Mouse (Mus musculus): ENCODE data around the gene Vmn2r21.
"Not testable (repeated sequence)": the region's sequence is repeated elsewhere in the genome, so short reads cannot be mapped to it uniquely, and the experiment has no call there.

Vmn2r21 gene

DNA sequence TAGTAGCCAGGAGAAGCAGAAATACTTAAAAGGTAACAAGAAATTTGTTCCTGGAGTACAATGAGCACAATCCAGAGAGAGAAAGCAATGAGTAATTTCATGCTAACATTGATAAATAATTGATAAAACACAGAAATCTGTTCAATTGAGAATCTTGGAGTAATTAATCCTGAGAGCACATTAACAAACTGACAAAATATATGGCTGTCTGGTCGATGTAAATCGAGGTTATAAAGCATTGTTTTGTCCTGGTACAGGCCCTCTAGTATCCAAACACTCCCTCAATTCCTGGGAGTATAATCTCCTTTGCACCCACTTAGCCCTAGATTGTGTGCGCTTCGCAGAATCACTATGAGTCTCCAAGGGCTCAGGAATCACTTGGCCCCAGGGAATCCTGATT lies at the start of gene Vmn2r21:
Vmn2r21 (minus strand) TSS at position 101 of the 400 bp plus-strand sequence.
- DNase-seq = not testable (repeated sequence)

DNA sequence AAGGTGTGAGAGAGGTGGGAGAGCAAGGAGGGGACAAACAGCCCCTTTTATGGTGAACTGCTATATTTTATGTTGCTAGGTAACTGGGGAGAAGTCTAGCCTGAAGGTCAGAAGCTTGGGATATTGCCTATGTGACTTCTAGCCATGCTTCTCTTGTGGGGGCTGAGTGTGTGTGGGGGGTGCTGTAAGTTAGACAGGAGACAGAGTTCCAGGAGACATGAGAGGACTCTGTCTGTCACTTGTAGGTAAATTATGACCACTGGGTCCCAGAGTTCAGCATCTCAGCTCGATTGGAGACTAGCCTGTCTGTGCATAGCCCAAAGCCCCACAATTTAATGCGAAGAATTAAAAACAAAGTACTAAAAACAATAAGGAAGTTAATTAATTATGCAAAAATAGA lies 41.5 kb upstream of the Vmn2r21 start:
- DNase-seq = not testable (repeated sequence)

DNA sequence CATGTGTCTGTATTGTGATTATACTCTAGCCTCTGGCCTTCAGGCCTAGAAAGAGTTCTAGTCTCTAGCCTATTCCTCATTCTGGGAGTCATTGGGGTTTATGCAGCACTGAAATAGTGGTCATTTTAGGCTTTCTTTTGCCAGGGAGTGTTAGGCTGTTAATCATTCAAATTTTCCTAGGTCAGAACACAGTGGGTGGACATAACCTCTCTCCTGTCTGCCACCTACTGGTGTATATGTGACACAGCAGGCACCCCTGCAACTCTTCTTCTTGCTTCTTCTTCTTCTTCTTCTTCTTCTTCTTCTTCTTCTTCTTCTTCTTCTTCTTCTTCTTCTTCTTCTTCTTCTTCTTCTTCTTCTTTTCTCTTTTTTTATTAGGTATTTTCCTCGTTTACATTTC lies 6.5 kb upstream of the Vmn2r21 start:
- DNase-seq = not testable (repeated sequence)

DNA sequence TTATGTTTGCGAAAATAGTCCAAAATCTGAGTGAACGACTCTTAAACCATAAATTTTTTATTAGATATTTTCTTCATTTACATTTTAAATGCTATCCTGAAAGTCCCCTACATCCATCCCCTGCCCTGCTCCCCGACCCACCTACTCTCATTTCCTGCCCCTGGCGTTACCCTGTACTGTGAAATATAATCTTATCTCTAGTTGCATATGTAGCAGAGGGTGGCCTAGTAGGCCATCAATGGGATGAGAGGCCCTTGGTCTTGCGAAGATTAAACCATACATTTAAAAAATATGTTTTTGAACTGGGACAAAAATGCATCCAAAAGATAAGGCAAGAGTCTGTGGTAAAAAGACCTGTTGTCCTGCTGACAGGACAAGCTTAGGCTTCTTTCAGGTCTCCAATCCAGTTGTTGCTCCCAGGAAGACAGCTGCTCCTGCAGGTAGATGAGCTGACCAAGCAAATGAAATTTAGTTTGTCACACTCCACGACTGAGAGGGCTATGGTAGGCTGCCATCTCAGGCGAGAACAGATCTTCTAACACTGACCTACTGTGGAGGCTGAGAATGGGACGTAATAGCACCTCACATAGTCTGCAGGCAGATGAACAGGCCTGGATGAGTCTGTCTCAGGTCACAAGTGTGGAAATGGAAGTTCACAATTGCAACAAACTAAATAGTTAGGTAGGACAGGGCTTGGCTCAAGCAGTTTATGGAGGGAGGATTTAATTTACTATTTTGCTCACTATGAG lies 10.8 kb downstream of the Vmn2r21 start:
- not testable (repeated sequence) for DNase-seq

DNA sequence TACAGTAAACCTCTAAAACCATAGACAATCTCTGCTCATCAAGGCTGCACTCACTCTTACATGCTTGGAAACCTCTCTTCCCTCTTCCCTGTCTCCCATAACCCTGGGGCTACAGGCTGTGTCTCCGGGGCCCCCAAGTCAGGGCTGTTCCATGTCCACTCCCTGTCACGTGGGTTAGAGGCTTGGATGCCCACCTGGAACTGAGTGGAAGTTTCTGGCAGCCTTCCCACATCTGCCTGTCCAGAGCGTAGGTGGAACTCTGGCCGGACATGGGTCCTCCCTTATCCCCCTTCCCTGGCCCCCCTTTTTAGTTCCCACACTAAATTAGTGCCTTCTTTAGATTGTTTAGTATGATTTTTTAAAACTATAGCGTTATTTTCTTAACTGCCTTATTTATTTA lies 60.2 kb downstream of the Vmn2r21 start:
- DNase-seq = not testable (repeated sequence)

DNA sequence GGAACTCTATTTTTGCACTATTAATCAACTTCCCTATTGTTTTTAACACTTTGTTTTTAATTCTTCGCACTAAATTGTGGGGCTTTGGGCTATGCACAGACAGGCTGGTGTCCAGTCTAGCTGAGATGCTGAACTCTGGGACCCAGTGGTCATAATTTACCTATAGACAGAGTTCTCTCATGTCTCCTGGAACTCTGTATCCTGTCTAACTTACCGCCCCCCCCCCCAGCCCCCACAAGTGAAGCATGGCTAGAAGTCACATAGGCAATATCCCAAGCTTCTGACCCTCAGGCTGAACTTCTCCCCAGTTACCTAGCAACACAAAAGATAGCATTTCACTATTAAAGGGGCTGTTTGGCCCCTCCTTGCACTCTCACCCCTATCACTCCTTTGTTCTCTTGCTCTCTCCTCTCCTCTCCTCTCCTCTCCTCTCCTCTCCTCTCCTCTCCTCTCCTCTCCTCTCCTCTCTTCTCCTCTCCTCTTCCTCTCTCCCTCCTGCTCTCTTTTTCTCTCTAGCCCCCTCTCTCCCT lies 60.7 kb downstream of the Vmn2r21 start:
- not testable (repeated sequence) for DNase-seq

DNA sequence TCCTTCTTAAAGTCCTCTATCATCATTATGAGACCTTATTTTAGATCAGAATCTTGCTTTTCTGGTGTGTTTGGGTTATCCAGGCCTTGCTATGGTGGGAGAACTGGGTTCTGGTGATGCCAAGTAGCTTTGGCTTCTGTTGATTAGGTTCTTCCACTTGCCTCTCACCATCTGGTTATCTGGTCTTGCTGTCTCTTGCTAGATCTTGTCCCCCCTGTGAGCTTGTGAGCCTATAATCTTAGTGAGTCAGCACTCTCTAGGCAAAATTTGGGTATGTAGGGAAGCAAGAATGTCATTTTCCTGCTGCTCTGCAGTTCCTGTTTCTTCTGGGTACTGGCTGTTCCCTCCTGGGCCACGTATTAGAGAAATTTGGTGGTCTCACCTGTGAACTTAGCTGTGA lies 64.6 kb downstream of the Vmn2r21 start:
- not testable (repeated sequence) for DNase-seq

All from cerebellum, adult 8-10 months (tissue).